Mouse (Mus musculus) hindbrain, embryonic 14.5 days (tissue): ENCODE results near the gene Pex14. TPM values are rescaled to one million over a fixed set of nuclear protein-coding genes. Genes with fewer than 3 reads are reported as not detected.

Experiments used
- ATAC-seq: fragments of 200-750 bp; cut with Nextera tagmentation; 2 replicates; pipeline ENCODE4 v1.8.0; 2017; ENCODE audit warnings: moderate number of reproducible peaks, mild to moderate bottlenecking, moderate TSS enrichment, moderate library complexity; ENCODE audit not compliant: low FRiP score
- DNase-seq: peaks from one replicate; pipeline ENCODE4 v3.0.0-alpha.2; 2015; ENCODE audit warnings: low spot score
- H3K27ac ChIP-seq: fragments of 300-500 bp; sonication (generic); 2 replicates; pipeline ENCODE4 v1.5.1; 2014; ENCODE audit warnings: mild to moderate bottlenecking, moderate library complexity
- H3K27me3 ChIP-seq: fragments of 300-500 bp; sonication (generic); 2 replicates; pipeline ENCODE4 v1.6.1; 2014; ENCODE audit warnings: mild to moderate bottlenecking, low read length, mixed read lengths; ENCODE audit not compliant: control insufficient read depth, insufficient read depth
- H3K36me3 ChIP-seq: fragments of 300-500 bp; sonication (generic); replicated peaks from 2 replicates; pipeline ENCODE4 v1.6.1; 2014; ENCODE audit not compliant: control insufficient read depth, insufficient read depth
- H3K4me1 ChIP-seq: fragments of 300-500 bp; sonication (generic); replicated peaks from 2 replicates; pipeline ENCODE4 v1.6.1; 2014; ENCODE audit warnings: antibody characterized with exemption, low read length, mixed read lengths; ENCODE audit not compliant: control insufficient read depth, insufficient read depth
- H3K4me2 ChIP-seq: fragments of 300-500 bp; sonication (generic); replicated peaks from 2 replicates; pipeline ENCODE4 v1.6.1; 2014; ENCODE audit warnings: mild to moderate bottlenecking, moderate library complexity
- H3K4me3 ChIP-seq: fragments of 300-500 bp; sonication (generic); replicated peaks from 2 replicates; pipeline ENCODE4 v1.5.1; 2014; ENCODE audit warnings: mild to moderate bottlenecking, low read length
- H3K9ac ChIP-seq: fragments of 300-500 bp; sonication (generic); 2 replicates; pipeline ENCODE4 v1.6.1; 2014
- H3K9me3 ChIP-seq: fragments of 300-500 bp; sonication (generic); 2 replicates; pipeline ENCODE4 v1.6.1; 2016; ENCODE audit warnings: low read length; ENCODE audit not compliant: control insufficient read depth
- WGBS: fragments of 180-500 bp; shearing (Covaris S2); extraction: QIAGEN DNeasy Blood & Tissue Kit; methylation state at CpG from one replicate; pipeline ENCODE4 v1.1.7; 2014; 5-methylcytosine and 5-hydroxymethylcytosine counted together
- polyA plus RNA-seq: library from polyadenylated mRNA; unstranded; fragments of >200 nt; fragmentation: Nextera tagmentation; extraction: Ambion mirVana; gene quantifications from 2 replicates; pipeline ENCODE4 v1.2.1, GENCODE M21; 2014

Gene Pex14
- polyA plus RNA-seq, 1 experiment from 2014 or later = 47.0 TPM

GRCm38 (mm10) chr4:148930721-148931229 lies 168.9 kb downstream of the Pex14 start:
- no peak for ATAC-seq
- no peaks in the 10 kb centered on the region for H3K9me3 ChIP-seq
- H3K27me3 ChIP-seq = 0 out of 2 replicates have a peak, but pooled peaks cover 8% of the 10 kb centered on the region
- WGBS = 59% methylated on average over 9 of the region's 9 CpGs
- peak overlapping the region; percentile 29; the same call in 1 of the 2 replicates for H3K9ac ChIP-seq
- no peak for DNase-seq
- peaks cover 47% of the 10 kb centered on the region for H3K4me1 ChIP-seq
- no peak overlapping the region for H3K4me3 ChIP-seq
- H3K27ac ChIP-seq = peak overlapping the region; percentile 61
- H3K4me2 ChIP-seq = no peak overlapping the region
- H3K36me3 ChIP-seq = no peaks in the 10 kb centered on the region

- Histone ChIP-seq H3K4me2 (no peak overlapping the region), H3K9me3 (no peaks in the 10 kb centered on the region), H3K36me3 (no peaks in the 10 kb centered on the region), H3K27ac (no peak overlapping the region), H3K9ac (no peak overlapping the region), H3K4me3 (no peak overlapping the region), H3K27me3 (peaks cover 21% of the 10 kb centered on the region; the same call in 1 of the 2 replicates), H3K4me1 (peaks cover 42% of the 10 kb centered on the region)
- ATAC-seq (no peak), DNase-seq (no peak)
- 83% methylated on average over 16 of the region's 16 CpGs for WGBS
Measured at GRCm38 (mm10) chr4:148928876-148929275, 170.8 kb downstream of the Pex14 start.

- Histone ChIP-seq H3K9me3 (no peaks in the 10 kb centered on the region), H3K4me1 (peaks cover 48% of the 10 kb centered on the region), H3K4me2 (no peak overlapping the region), H3K27me3 (peaks cover 21% of the 10 kb centered on the region; the same call in 1 of the 2 replicates), H3K4me3 (no peak overlapping the region), H3K36me3 (no peaks in the 10 kb centered on the region), H3K27ac (no peak overlapping the region), H3K9ac (no peak overlapping the region)
- no peak for DNase-seq
- ATAC-seq = no peak
- WGBS = 64% methylated on average over 9 of the region's 9 CpGs
Measured at GRCm38 (mm10) chr4:148928316-148928715, 171.4 kb downstream of the Pex14 start.

GRCm38 (mm10) chr4:148926459-148926858 lies 173.2 kb downstream of the Pex14 start:
- Histone ChIP-seq H3K4me2 (no peak overlapping the region), H3K27me3 (peaks cover 21% of the 10 kb centered on the region; the same call in 1 of the 2 replicates), H3K36me3 (no peaks in the 10 kb centered on the region), H3K9ac (no peak overlapping the region), H3K4me1 (peaks cover 62% of the 10 kb centered on the region), H3K9me3 (no peaks in the 10 kb centered on the region), H3K27ac (no peak overlapping the region), H3K4me3 (no peak overlapping the region)
- ATAC-seq = no peak
- no peak for DNase-seq
- 20% methylated on average over 8 of the region's 8 CpGs for WGBS

- WGBS = 39% methylated on average over 18 of the region's 18 CpGs
- Histone ChIP-seq H3K27ac (no peak overlapping the region), H3K9me3 (no peaks in the 10 kb centered on the region), H3K9ac (peak overlapping the region; percentile 18; the same call in 1 of the 2 replicates), H3K4me2 (no peak overlapping the region), H3K4me1 (peaks cover 64% of the 10 kb centered on the region), H3K27me3 (peaks cover 24% of the 10 kb centered on the region; the same call in 1 of the 2 replicates), H3K4me3 (no peak overlapping the region), H3K36me3 (no peaks in the 10 kb centered on the region)
- ATAC-seq (no peak), DNase-seq (no peak)
Measured at GRCm38 (mm10) chr4:148925589-148926359, 173.9 kb downstream of the Pex14 start.

- Histone ChIP-seq H3K36me3 (no peaks in the 10 kb centered on the region), H3K4me2 (no peak overlapping the region), H3K9me3 (no peaks in the 10 kb centered on the region), H3K27ac (peak overlapping the region; percentile 38; the same call in 1 of the 2 replicates), H3K9ac (no peak overlapping the region), H3K27me3 (peaks cover 34% of the 10 kb centered on the region), H3K4me3 (no peak overlapping the region), H3K4me1 (peaks cover 60% of the 10 kb centered on the region)
- DNase-seq = no peak
- 65% methylated on average over 8 of the region's 8 CpGs for WGBS
- ATAC-seq = no peak
Measured at GRCm38 (mm10) chr4:148923976-148924375, 175.7 kb downstream of the Pex14 start.

GRCm38 (mm10) chr4:148923414-148923813 lies 176.3 kb downstream of the Pex14 start:
- Histone ChIP-seq H3K4me3 (no peak overlapping the region), H3K4me2 (no peak overlapping the region), H3K27me3 (peaks cover 39% of the 10 kb centered on the region), H3K9ac (no peak overlapping the region), H3K27ac (peak overlapping the region; percentile 38), H3K9me3 (no peaks in the 10 kb centered on the region), H3K36me3 (no peaks in the 10 kb centered on the region), H3K4me1 (peaks cover 60% of the 10 kb centered on the region)
- ATAC-seq = no peak
- no peak for DNase-seq
- 69% methylated on average over 9 of the region's 9 CpGs for WGBS

- peak overlapping the region; percentile 72 for H3K27ac ChIP-seq
- peak overlapping the region; percentile 38 for H3K4me2 ChIP-seq
- peaks cover 42% of the 10 kb centered on the region for H3K27me3 ChIP-seq
- DNase-seq (no peak), ATAC-seq (0 out of 2 replicates have a peak, but pooled peaks have one; percentile 6)
- no peaks in the 10 kb centered on the region for H3K36me3 ChIP-seq
- WGBS = 8% methylated on average over 16 of the region's 16 CpGs
- no peaks in the 10 kb centered on the region for H3K9me3 ChIP-seq
- H3K9ac ChIP-seq = peak overlapping the region; percentile 10; the same call in 1 of the 2 replicates
- H3K4me3 ChIP-seq = no peak overlapping the region
- peaks cover 60% of the 10 kb centered on the region for H3K4me1 ChIP-seq
Measured at GRCm38 (mm10) chr4:148922221-148922700, 177.4 kb downstream of the Pex14 start.

GRCm38 (mm10) chr4:148920610-148921009 lies 179.1 kb downstream of the Pex14 start:
- H3K27me3 ChIP-seq = peaks cover 36% of the 10 kb centered on the region

More at GRCm38 (mm10) chr4:148920610-148921009, 179.1 kb downstream of the Pex14 start:
- H3K27ac ChIP-seq = peak overlapping the region; percentile 64
- H3K4me3 ChIP-seq = no peak overlapping the region
- DNase-seq (no peak), ATAC-seq (no peak)
- 43% methylated on average over 11 of the region's 11 CpGs for WGBS
- no peaks in the 10 kb centered on the region for H3K9me3 ChIP-seq
- H3K4me1 ChIP-seq = peaks cover 54% of the 10 kb centered on the region
- H3K36me3 ChIP-seq = no peaks in the 10 kb centered on the region
- H3K4me2 ChIP-seq = no peak overlapping the region
- no peak overlapping the region for H3K9ac ChIP-seq
